Mouse (Mus musculus) common myeloid progenitor, adult 5-6 weeks (primary cell): ENCODE data around the gene Ube2h. TPM values are rescaled to one million over a fixed set of nuclear protein-coding genes. Genes with fewer than 3 reads are reported as not detected.
"Not testable (repeated sequence)": the region's sequence is repeated elsewhere in the genome, so short reads cannot be mapped to it uniquely, and the experiment has no call there.

ENCODE experiments used
- ATAC-seq: replicated peaks from 2 replicates; pipeline ENCODE4 v1.8.0; 2016; ENCODE audit warnings: low read depth, mild to moderate bottlenecking, moderate TSS enrichment, inconsistent platforms; ENCODE audit not compliant: poor library complexity, severe bottlenecking
- total RNA-seq: library from RNA; stranded (forward); fragments of 200-1000, 187-1606 nt; gene quantifications from 2 replicates; pipeline ENCODE4 v1.2.3, GENCODE M21; 2017

Ube2h gene
- total RNA-seq, 1 experiment from 2014 or later, result 14.1 TPM

- ATAC-seq, result no peak
Observed at GRCm38 (mm10) chr6:30211641-30212455, 92.5 kb downstream of the Ube2h start.

GRCm38 (mm10) chr6:30210788-30211187 lies 93.6 kb downstream of the Ube2h start:
- ATAC-seq, result peak; percentile 95

- ATAC-seq, result no peak
Observed at GRCm38 (mm10) chr6:30208844-30209243, 95.5 kb downstream of the Ube2h start.

- ATAC-seq, result peak; percentile 96
Observed at GRCm38 (mm10) chr6:30205587-30206202, 98.6 kb downstream of the Ube2h start.

GRCm38 (mm10) chr6:30205180-30205538 lies 99.2 kb downstream of the Ube2h start:
- not testable (repeated sequence) for ATAC-seq

- 0 out of 2 replicates have a peak, but pooled peaks have one; percentile 36 for ATAC-seq
Observed at GRCm38 (mm10) chr6:30204383-30205179, 99.8 kb downstream of the Ube2h start.

- ATAC-seq, result no peak
Observed at GRCm38 (mm10) chr6:30196143-30196542, 108.2 kb downstream of the Ube2h start.

GRCm38 (mm10) chr6:30195656-30196055 lies 108.7 kb downstream of the Ube2h start:
- no peak for ATAC-seq

- ATAC-seq, result no peak
Observed at GRCm38 (mm10) chr6:30183624-30184023, 120.7 kb downstream of the Ube2h start.

GRCm38 (mm10) chr6:30182038-30182437 lies 122.3 kb downstream of the Ube2h start:
- ATAC-seq, result no peak

- ATAC-seq, result no peak
Observed at GRCm38 (mm10) chr6:30180321-30180720, 124.0 kb downstream of the Ube2h start.

- ATAC-seq, result no peak
Observed at GRCm38 (mm10) chr6:30179046-30179445, 125.3 kb downstream of the Ube2h start.

GRCm38 (mm10) chr6:30178023-30178639 lies 126.2 kb downstream of the Ube2h start:
- ATAC-seq, result no peak

- no peak for ATAC-seq
Observed at GRCm38 (mm10) chr6:30177305-30177704, 127.0 kb downstream of the Ube2h start.

- no peak for ATAC-seq
Observed at GRCm38 (mm10) chr6:30176496-30176895, 127.8 kb downstream of the Ube2h start.

GRCm38 (mm10) chr6:30175918-30176421 lies 128.4 kb downstream of the Ube2h start:
- ATAC-seq, result no peak

GRCm38 (mm10) chr6:30175225-30175917 lies 129.0 kb downstream of the Ube2h start:
- 0 out of 2 replicates have a peak, but pooled peaks have one; percentile 8 for ATAC-seq

- ATAC-seq, result no peak
Observed at GRCm38 (mm10) chr6:30174461-30175224, 129.7 kb downstream of the Ube2h start.
